Mouse (Mus musculus) testis, adult 2 months (tissue): ENCODE results near the gene Nav2.

Experiments
- CTCF ChIP-seq: fragments of 200-500 bp; IDR thresholded peaks from 2 replicates; pipeline ENCODE4 v1.5.1; 2012; ENCODE audit warnings: low read depth, mild to moderate bottlenecking, inconsistent platforms, low read length, moderate library complexity; ENCODE audit not compliant: control insufficient read depth, insufficient read depth, insufficient replicate concordance
- POLR2A ChIP-seq: fragments of 200-500 bp; IDR thresholded peaks from 2 replicates; pipeline ENCODE4 v1.6.1; 2012; ENCODE audit warnings: low read depth, mild to moderate bottlenecking, inconsistent platforms, low read length, moderate library complexity; ENCODE audit not compliant: control insufficient read depth

DNA sequence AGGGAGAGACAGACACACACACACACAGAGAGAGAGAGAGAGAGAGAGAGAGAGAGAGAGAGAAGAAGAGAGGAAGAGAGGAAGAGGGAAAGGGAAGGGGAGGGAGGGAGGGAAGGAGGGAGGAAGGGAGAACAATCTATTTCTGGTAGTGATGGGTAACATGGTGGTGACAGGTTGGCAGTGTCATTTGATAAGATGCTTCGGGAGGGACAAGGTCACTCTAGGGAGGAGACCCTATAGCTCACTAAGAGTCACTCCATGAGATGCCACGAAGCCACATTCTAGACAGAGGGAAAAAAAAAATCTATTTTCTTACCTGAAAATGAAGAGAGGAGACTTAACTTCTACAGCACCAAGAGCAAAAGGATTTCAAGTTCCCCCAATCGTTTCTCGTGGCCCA lies 12.5 kb upstream of the Nav2 start:
- TF ChIP-seq CTCF (no peak), POLR2A (no peak)
